Mouse (Mus musculus): Measurements from ENCODE around the gene Pnkd.

- TF ChIP-seq EP300 (IDR thresholded peaks at IDR 0.05; ENCODE audit: low read depth), result no peak
- TF ChIP-seq CTCF (IDR thresholded peaks at IDR 0.05; ENCODE audit: low read depth), result no peak
Observed at GRCm38 (mm10) chr1:74302835-74303234, 18.1 kb downstream of the Pnkd start.
